Mouse (Mus musculus) spleen, adult 12 weeks (tissue): ENCODE measurements around the gene Slf2.

Source experiments
- DNase-seq: peaks from one replicate; pipeline ENCODE4 v3.0.0; 2022; ENCODE audit warnings: low spot score

The Slf2 gene

GRCm38 (mm10) chr19:45012636-45013035, 81.7 kb downstream of the Slf2 start:
- DNase-seq, result no peak

- DNase-seq, result no peak
Observed at GRCm38 (mm10) chr19:45013581-45014225, 82.8 kb downstream of the Slf2 start.

GRCm38 (mm10) chr19:45014335-45014971, 83.5 kb downstream of the Slf2 start, which contains the start of gene Lzts2:
Lzts2 (plus strand) TSS chr19:45014414.
- DNase-seq, result no peak

GRCm38 (mm10) chr19:45014981-45015402, 84.0 kb downstream of the Slf2 start:
- DNase-seq, result no peak

GRCm38 (mm10) chr19:45015518-45016281, 84.7 kb downstream of the Slf2 start:
- peak; percentile 39 for DNase-seq

- no peak for DNase-seq
Observed at GRCm38 (mm10) chr19:45016341-45017215, 85.6 kb downstream of the Slf2 start.

- no peak for DNase-seq
Observed at GRCm38 (mm10) chr19:45017216-45017771, 86.3 kb downstream of the Slf2 start.

GRCm38 (mm10) chr19:45017909-45018308, 87.0 kb downstream of the Slf2 start:
- DNase-seq, result no peak

- no peak for DNase-seq
Observed at GRCm38 (mm10) chr19:45018351-45018831, 87.4 kb downstream of the Slf2 start.

- DNase-seq, result no peak
Observed at GRCm38 (mm10) chr19:45020348-45020747, 89.4 kb downstream of the Slf2 start.

- no peak for DNase-seq
Observed at GRCm38 (mm10) chr19:45021362-45021761, 90.4 kb downstream of the Slf2 start.

GRCm38 (mm10) chr19:45023993-45024392, 93.0 kb downstream of the Slf2 start:
- no peak for DNase-seq

- no peak for DNase-seq
Observed at GRCm38 (mm10) chr19:45024775-45025174, 93.8 kb downstream of the Slf2 start.

- no peak for DNase-seq
Observed at GRCm38 (mm10) chr19:45025937-45026568, 95.1 kb downstream of the Slf2 start.

- no peak for DNase-seq
Observed at GRCm38 (mm10) chr19:45026958-45027670, 96.2 kb downstream of the Slf2 start.

GRCm38 (mm10) chr19:45027848-45028247, 96.9 kb downstream of the Slf2 start:
- no peak for DNase-seq

GRCm38 (mm10) chr19:45028746-45029145, 97.8 kb downstream of the Slf2 start:
- no peak for DNase-seq

GRCm38 (mm10) chr19:45029571-45029970, 98.6 kb downstream of the Slf2 start:
- no peak for DNase-seq

GRCm38 (mm10) chr19:45030111-45030510, 99.2 kb downstream of the Slf2 start:
- DNase-seq, result peak; percentile 47
